Mouse (Mus musculus) spleen, adult 2 months (tissue): ENCODE measurements around the gene Adamts13. TPM values are rescaled to one million over a fixed set of nuclear protein-coding genes. Genes with fewer than 3 reads are reported as not detected.

Experiments used
- DNase-seq, 2 experiments: peaks; one replicate each; pipeline versions ENCODE4 v3.0.0 to v3.0.0-alpha.2; 2012 to 2021; ENCODE audit warnings: low spot score in 2 of 2, low read depth in 1 of 2
- H3K27ac ChIP-seq: fragments of 200-500 bp; 2 replicates; pipeline ENCODE4 v1.5.1; 2012; ENCODE audit warnings: low read length, inconsistent platforms; ENCODE audit not compliant: insufficient read depth
- H3K27me3 ChIP-seq: fragments of 200-500 bp; 2 replicates; pipeline ENCODE4 v1.6.1; 2012; ENCODE audit warnings: mild to moderate bottlenecking, moderate library complexity, low read length, inconsistent platforms; ENCODE audit not compliant: control insufficient read depth, insufficient read depth
- H3K36me3 ChIP-seq: fragments of 200-500 bp; 2 replicates; pipeline ENCODE4 v1.6.1; 2012; ENCODE audit warnings: mild to moderate bottlenecking, low read length, inconsistent platforms; ENCODE audit not compliant: control insufficient read depth, insufficient read depth
- H3K4me1 ChIP-seq: fragments of 200-500 bp; 2 replicates; pipeline ENCODE4 v1.6.1; 2011; ENCODE audit warnings: inconsistent platforms; ENCODE audit not compliant: control insufficient read depth, insufficient read depth, insufficient read length
- H3K4me3 ChIP-seq: fragments of 200-500 bp; 2 replicates; pipeline ENCODE4 v1.5.1; 2011; ENCODE audit warnings: mild to moderate bottlenecking, inconsistent platforms; ENCODE audit not compliant: insufficient read depth, insufficient read length; ENCODE audit errors: extremely low read depth
- CTCF ChIP-seq: fragments of 200-500 bp; IDR thresholded peaks from 2 replicates; pipeline ENCODE4 v1.5.1; 2011; ENCODE audit warnings: mild to moderate bottlenecking, inconsistent platforms; ENCODE audit not compliant: insufficient read depth, insufficient read length, insufficient replicate concordance; ENCODE audit errors: extremely low read depth
- POLR2A ChIP-seq: fragments of 200-500 bp; IDR thresholded peaks from 2 replicates; pipeline ENCODE4 v1.6.1; 2011; ENCODE audit warnings: low read depth, low read length, inconsistent platforms
- WGBS: fragments of 180-500 bp; shearing (Covaris S2); methylation state at CpG from one replicate; pipeline ENCODE4 v1.1.7; 2018; 5-methylcytosine and 5-hydroxymethylcytosine counted together
- polyA plus RNA-seq: library from polyadenylated mRNA; depleted of rRNA; stranded (reverse); fragments of >200 nt; gene quantifications from 2 replicates; pipeline ENCODE4 v1.2.3, GENCODE M21; 2012

Adamts13 gene
- polyA plus RNA-seq, 1 experiment = 2.4 TPM

- H3K27ac ChIP-seq = no peak overlapping the region
- peak; percentile 69; the same call in 1 of the 2 replicates for TF ChIP-seq CTCF
- TF ChIP-seq POLR2A = no peak
- H3K36me3 ChIP-seq = no peaks in the 10 kb centered on the region
These were observed 70.2 kb downstream of the Adamts13 start for GRCm38 (mm10) chr2:27043461-27043860.

DNA sequence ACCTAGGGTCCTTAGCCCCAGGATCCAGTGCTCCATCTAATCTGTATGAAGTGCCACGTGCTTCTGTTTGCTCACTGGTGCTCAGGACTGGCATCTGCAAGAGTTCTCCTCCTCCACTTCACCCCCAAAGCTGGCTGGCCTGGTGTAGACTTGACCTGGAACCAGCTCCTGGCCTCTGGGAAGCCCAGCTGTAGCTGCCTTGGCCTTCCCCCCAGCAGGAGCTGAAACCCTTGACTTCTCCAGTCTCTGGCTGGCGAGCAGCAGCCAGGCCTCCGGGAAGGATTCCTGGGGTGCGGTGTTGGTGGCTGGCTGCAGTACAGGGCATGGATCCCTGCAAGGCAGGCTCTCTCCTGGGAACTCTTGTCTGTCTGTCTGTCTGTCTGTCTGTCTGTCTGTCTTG lies 71.0 kb downstream of the Adamts13 start:
- no peak overlapping the region for H3K4me3 ChIP-seq
- no peaks in the 10 kb centered on the region for H3K27me3 ChIP-seq
- WGBS = 89% methylated on average over 4 of the region's 4 CpGs
- no peaks in the 10 kb centered on the region for H3K4me1 ChIP-seq
- H3K27ac ChIP-seq = no peak overlapping the region
- H3K36me3 ChIP-seq = no peaks in the 10 kb centered on the region
- no peak for DNase-seq
- TF ChIP-seq POLR2A (no peak), CTCF (no peak)

More at GRCm38 (mm10) chr2:27043461-27043860, 70.2 kb downstream of the Adamts13 start:
- no peaks in the 10 kb centered on the region for H3K4me1 ChIP-seq
- peak; percentile 15 to 69 for DNase-seq
- WGBS = 42% methylated on average over 3 of the region's 3 CpGs
- H3K4me3 ChIP-seq = no peak overlapping the region
- H3K27me3 ChIP-seq = no peaks in the 10 kb centered on the region

- 75% methylated on average over 3 of the region's 3 CpGs for WGBS
- no peaks in the 10 kb centered on the region for H3K27me3 ChIP-seq
- no peak for TF ChIP-seq POLR2A
- H3K4me3 ChIP-seq = no peak overlapping the region
- no peak for DNase-seq
- no peaks in the 10 kb centered on the region for H3K36me3 ChIP-seq
- H3K27ac ChIP-seq = no peak overlapping the region
- no peaks in the 10 kb centered on the region for H3K4me1 ChIP-seq
These were observed 71.4 kb downstream of the Adamts13 start for GRCm38 (mm10) chr2:27044641-27045040.

GRCm38 (mm10) chr2:27045979-27046770 lies 73.0 kb downstream of the Adamts13 start:
- Histone ChIP-seq H3K4me3 (no peak overlapping the region), H3K27me3 (no peaks in the 10 kb centered on the region), H3K36me3 (no peaks in the 10 kb centered on the region), H3K4me1 (no peaks in the 10 kb centered on the region), H3K27ac (no peak overlapping the region)
- no peak for DNase-seq
- WGBS = 74% methylated on average over 8 of the region's 8 CpGs
- TF ChIP-seq CTCF (no peak), POLR2A (no peak)

GRCm38 (mm10) chr2:27049408-27049807 lies 76.2 kb downstream of the Adamts13 start:
- no peaks in the 10 kb centered on the region for H3K27me3 ChIP-seq
- no peak for DNase-seq
- H3K4me3 ChIP-seq = no peak overlapping the region
- no peak overlapping the region for H3K27ac ChIP-seq
- no peaks in the 10 kb centered on the region for H3K4me1 ChIP-seq
- TF ChIP-seq CTCF (no peak), POLR2A (no peak)
- no peaks in the 10 kb centered on the region for H3K36me3 ChIP-seq
- WGBS = 77% methylated on average over 6 of the region's 6 CpGs

- Histone ChIP-seq H3K4me1 (no peaks in the 10 kb centered on the region), H3K36me3 (no peaks in the 10 kb centered on the region), H3K27ac (no peak overlapping the region), H3K27me3 (no peaks in the 10 kb centered on the region), H3K4me3 (no peak overlapping the region)
- DNase-seq = no peak
- 48% methylated on average over 4 of the region's 4 CpGs for WGBS
- no peak for TF ChIP-seq CTCF
- TF ChIP-seq POLR2A = no peak
These were observed 85.0 kb downstream of the Adamts13 start for GRCm38 (mm10) chr2:27058251-27058650.

DNA sequence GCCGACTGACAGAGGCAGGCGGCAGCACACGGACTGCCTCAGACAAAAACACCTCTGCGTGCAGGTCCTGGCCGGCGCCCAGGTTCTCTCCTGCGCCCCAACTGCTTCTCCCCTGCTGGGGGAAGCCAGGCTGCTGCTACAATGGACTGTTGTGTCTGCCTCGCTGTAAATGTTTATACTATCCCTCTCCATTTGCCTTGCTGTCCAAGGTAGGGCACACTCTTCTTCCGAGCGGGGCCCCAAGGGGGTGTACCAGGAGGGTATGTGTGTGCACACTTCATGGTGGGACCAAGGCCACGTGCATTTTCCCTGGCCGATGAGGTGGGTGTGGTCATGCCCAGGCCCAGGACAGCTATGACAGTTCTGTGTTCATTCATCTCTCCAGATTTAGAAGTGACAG lies 85.5 kb downstream of the Adamts13 start:
- Histone ChIP-seq H3K4me3 (no peak overlapping the region), H3K27ac (no peak overlapping the region), H3K27me3 (no peaks in the 10 kb centered on the region), H3K4me1 (no peaks in the 10 kb centered on the region), H3K36me3 (no peaks in the 10 kb centered on the region)
- TF ChIP-seq POLR2A (no peak), CTCF (no peak)
- DNase-seq = no peak
- 31% methylated on average over 12 of the region's 12 CpGs for WGBS
